In genomic region chr15:96297623-96298188, GRCm38 (mm10) we compare ENCODE assay signal across 15 mouse cellular contexts. TPM values are rescaled to one million over a fixed set of nuclear protein-coding genes. Genes with fewer than 3 reads are reported as not detected.
DNase-seq lines count a peak whose midpoint lies in the region; ATAC-seq and TF ChIP-seq lines count a peak whose summit lies in the region.
"Had no signal": no experiment of that assay in that cellular context is flagged by ENCODE, and none has a peak within 500 bp of the region (broad histone marks: within the 10 kb centered on the region; RNA-seq: fewer than 3 reads in every experiment).

No protein-coding gene starts in this region.

- peak; percentile 88 for ATAC-seq in inflammation-experienced regulatory T-cells, adult 6 months
- ATAC-seq: forebrain, embryonic 15.5 days had no signal

- peaks cover 19% of the 10 kb centered on the region for H3K4me1 ChIP-seq in thymus, adult 2 months (replicated peaks; ENCODE audit: control insufficient read depth, insufficient read depth, low read length)
- H3K4me1 ChIP-seq: hindbrain, embryonic 10.5 days; limb, embryonic 15.5 days had no signal

- TF ChIP-seq POLR2A in thymus, adult 2 months (IDR thresholded peaks at IDR 0.05; ENCODE audit: control insufficient read depth, extremely low read depth, insufficient read depth, low read length, poor library complexity), result no peak

- H3K36me3 ChIP-seq in thymus, adult 2 months (ENCODE audit: control insufficient read depth, insufficient read depth, low read length), result peaks cover 5% of the 10 kb centered on the region; the same call in 1 of the 2 replicates

- peak overlapping the region; percentile 86 for H3K27ac ChIP-seq in thymus, adult 2 months (ENCODE audit: control insufficient read depth, insufficient read depth, low read length)
- H3K27ac ChIP-seq: forebrain, embryonic 15.5 days; hindbrain, embryonic 10.5 days; limb, embryonic 15.5 days had no signal

- 29% methylated on average over 9 of the region's 9 CpGs for WGBS in thymus, adult 2 months

- intact Hi-C loops in heart, postnatal 10 days (cut with DNase I), result no loop called here

- no peaks in the 10 kb centered on the region for H3K27me3 ChIP-seq in thymus, adult 2 months (ENCODE audit: control insufficient read depth, insufficient read depth, low read length)
- H3K27me3 ChIP-seq: forebrain, embryonic 15.5 days; limb, embryonic 15.5 days had no signal

- H3K4me3 ChIP-seq in thymus, adult 2 months (ENCODE audit: control insufficient read depth, insufficient read depth, low read length), result peak overlapping the region; percentile 18; the same call in 1 of the 2 replicates
- H3K4me3 ChIP-seq: forebrain, embryonic 15.5 days; hindbrain, embryonic 10.5 days; limb, embryonic 15.5 days had no signal

- no peak for TF ChIP-seq CTCF in thymus, adult 2 months (IDR thresholded peaks at IDR 0.05; ENCODE audit: borderline replicate concordance, control insufficient read depth, extremely low read depth, insufficient read depth, low read length, poor library complexity)

- peak; percentile 81 for DNase-seq in heart, adult 11 months
- DNase-seq in heart, postnatal 10 days, result no peak
- DNase-seq in CD4-positive helper T cell, adult 2 months (ENCODE audit: low read depth, low spot score), result peak; percentile 75
- peak; percentile 67 for DNase-seq in thymus, adult 2 months
- DNase-seq in layer of hippocampus, postnatal 10 days (ENCODE audit: low spot score in 2 of 2), result no peak
- DNase-seq in embryo, embryonic 10 days (ENCODE audit: low spot score), result no peak
- DNase-seq in kidney, postnatal 25 days, result no peak
- DNase-seq: adrenal gland, postnatal 25 days; cerebellum, adult 9-10 months; embryo, embryonic 11 days; right cerebral cortex, postnatal 25 days had no signal

RNA-seq across cellular contexts. Expression of gene Arid2, which starts 10.4 kb away (rescaled TPM):
- total RNA-seq in heart, postnatal 10 days (2021), result 10 to 100 TPM; 40.0 to 42.5 TPM
- polyA plus RNA-seq in inflammation-experienced regulatory T-cells, adult 6 months (2017; shearing (Covaris generic)), result 10 to 100 TPM; 13.7 to 21.7 (median 17.0) TPM
- 70.8 and 85.7 TPM in 2 replicates for polyA plus RNA-seq in thymus, adult 2 months (2012; rRNA removed)
- 10 to 100 TPM; 43.7 to 46.0 TPM for total RNA-seq in layer of hippocampus, postnatal 10 days (2021)

Comparison
In these comparisons a context has a peak if more than half of its experiments do, and no peak if none do; other contexts are left out.
1. DNase-seq: peak in heart, adult 11 months (single experiment), CD4-positive helper T cell, adult 2 months (single experiment) and thymus, adult 2 months (single experiment); none in heart, postnatal 10 days (0 of 2), layer of hippocampus, postnatal 10 days (0 of 2), embryo, embryonic 10 days (single experiment) and kidney, postnatal 25 days (0 of 2).